Comparison of ENCODE assay signal across 10 mouse cellular contexts in genomic region chr8:126720473-126721145, GRCm38 (mm10).
DNase-seq lines count a peak whose midpoint lies in the region; ATAC-seq and TF ChIP-seq lines count a peak whose summit lies in the region.
"Had no signal": no experiment of that assay in that cellular context is flagged by ENCODE, and none has a peak within 500 bp of the region (broad histone marks: within the 10 kb centered on the region; RNA-seq: fewer than 3 reads in every experiment).

No protein-coding gene starts in this region.

- H3K4me1 ChIP-seq in embryonic facial prominence, embryonic 14.5 days (ENCODE audit: control insufficient read depth, insufficient read depth, low read length): peaks cover 12% of the 10 kb centered on the region
- peaks cover 5% of the 10 kb centered on the region; the same call in 1 of the 2 replicates for H3K4me1 ChIP-seq in embryonic facial prominence, embryonic 10.5 days
- H3K4me1 ChIP-seq in thymus, adult 2 months (replicated peaks; ENCODE audit: control insufficient read depth, insufficient read depth, low read length): peaks cover 23% of the 10 kb centered on the region
- peaks cover 0 to 5% of the 10 kb centered on the region in 2 experiments; a peak in 2 of 4 replicates for H3K4me1 ChIP-seq in liver, embryonic 14.5 days (replicated peaks; ENCODE audit: control insufficient read depth in 2 of 2, insufficient read depth in 2 of 2, low read length in 1 of 2)
- no peaks in the 10 kb centered on the region for H3K4me1 ChIP-seq in midbrain, embryonic 16.5 days (ENCODE audit: control insufficient read depth, insufficient read depth, low read length)

- no peaks in the 10 kb centered on the region for H3K36me3 ChIP-seq in embryonic facial prominence, embryonic 14.5 days (ENCODE audit: control insufficient read depth, insufficient read depth, low read length)
- no peaks in the 10 kb centered on the region for H3K36me3 ChIP-seq in embryonic facial prominence, embryonic 10.5 days (replicated peaks)
- H3K36me3 ChIP-seq in thymus, adult 2 months (ENCODE audit: control insufficient read depth, insufficient read depth, low read length): no peaks in the 10 kb centered on the region
- H3K36me3 ChIP-seq in liver, embryonic 14.5 days (replicated peaks; ENCODE audit: control insufficient read depth, insufficient read depth, low read depth): no peaks in the 10 kb centered on the region
- H3K36me3 ChIP-seq in midbrain, embryonic 16.5 days (ENCODE audit: control insufficient read depth, insufficient read depth, low read length): no peaks in the 10 kb centered on the region

- peak; percentile 47; the same call in 1 of the 2 replicates for ATAC-seq in embryonic facial prominence, embryonic 14.5 days (ENCODE audit: low read depth)
- ATAC-seq in liver, embryonic 14.5 days (ENCODE audit: insufficient read depth): peak; percentile 65
- ATAC-seq in midbrain, embryonic 16.5 days: no peak

- no peak for TF ChIP-seq CTCF in thymus, adult 2 months (IDR thresholded peaks at IDR 0.05; ENCODE audit: borderline replicate concordance, control insufficient read depth, extremely low read depth, insufficient read depth, low read length, poor library complexity)
- no peak for TF ChIP-seq CTCF in liver, embryonic 14.5 days (IDR thresholded peaks at IDR 0.05; ENCODE audit: low read depth)

- H3K9ac ChIP-seq in embryonic facial prominence, embryonic 14.5 days (ENCODE audit: low read depth, low read length): no peak overlapping the region
- no peak overlapping the region for H3K9ac ChIP-seq in liver, embryonic 14.5 days (replicated peaks)
- H3K9ac ChIP-seq in midbrain, embryonic 16.5 days (ENCODE audit: low read depth, low read length): no peak overlapping the region

- H3K9me3 ChIP-seq in embryonic facial prominence, embryonic 14.5 days (ENCODE audit: control insufficient read depth, low read length): no peaks in the 10 kb centered on the region
- H3K9me3 ChIP-seq in embryonic facial prominence, embryonic 10.5 days: no peaks in the 10 kb centered on the region
- no peaks in the 10 kb centered on the region for H3K9me3 ChIP-seq in liver, embryonic 14.5 days (ENCODE audit: control insufficient read depth, low read length)
- H3K9me3 ChIP-seq in midbrain, embryonic 16.5 days (replicated peaks; ENCODE audit: control insufficient read depth, low read length, poor library complexity, severe bottlenecking): no peaks in the 10 kb centered on the region

- peak; percentile 46 for DNase-seq in embryonic facial prominence, embryonic 14.5 days (ENCODE audit: low spot score)
- no peak for DNase-seq in embryonic facial prominence, embryonic 10.5 days (ENCODE audit: low spot score)
- DNase-seq in thymus, postnatal 0 days (ENCODE audit: low spot score): peak; percentile 7
- no peak for DNase-seq in thymus, adult 2 months
- no peak for DNase-seq in liver, embryonic 14.5 days (ENCODE audit: low read depth in 3 of 3, low spot score in 3 of 3)
- no peak for DNase-seq in thymus, postnatal 36 days
- no peak for DNase-seq in layer of hippocampus, adult 9-11 months
- DNase-seq: gastrocnemius, adult 2 months; thymus, postnatal 4 days had no signal

- peak overlapping the region; percentile 39; the same call in 1 of the 2 replicates for H3K27ac ChIP-seq in embryonic facial prominence, embryonic 14.5 days (replicated peaks; ENCODE audit: low read depth, low read length)
- H3K27ac ChIP-seq in embryonic facial prominence, embryonic 10.5 days (replicated peaks): no peak overlapping the region
- H3K27ac ChIP-seq in thymus, adult 2 months (ENCODE audit: control insufficient read depth, insufficient read depth, low read length): no peak overlapping the region
- no peak overlapping the region for H3K27ac ChIP-seq in liver, embryonic 14.5 days
- H3K27ac ChIP-seq in midbrain, embryonic 16.5 days (ENCODE audit: low read length): no peak overlapping the region
- H3K27ac ChIP-seq: gastrocnemius, adult 2 months had no signal

- H3K27me3 ChIP-seq in embryonic facial prominence, embryonic 14.5 days (replicated peaks; ENCODE audit: control insufficient read depth, insufficient read depth, low read length): no peaks in the 10 kb centered on the region
- no peaks in the 10 kb centered on the region for H3K27me3 ChIP-seq in embryonic facial prominence, embryonic 10.5 days (replicated peaks; ENCODE audit: low read depth, poor library complexity, severe bottlenecking)
- H3K27me3 ChIP-seq in thymus, adult 2 months (ENCODE audit: control insufficient read depth, insufficient read depth, low read length): no peaks in the 10 kb centered on the region
- H3K27me3 ChIP-seq in liver, embryonic 14.5 days (ENCODE audit: control insufficient read depth, insufficient read depth, low read length): no peaks in the 10 kb centered on the region
- H3K27me3 ChIP-seq in midbrain, embryonic 16.5 days (ENCODE audit: control insufficient read depth, insufficient read depth, low read depth, low read length): no peaks in the 10 kb centered on the region

- H3K4me2 ChIP-seq in embryonic facial prominence, embryonic 14.5 days (ENCODE audit: low read depth, low read length): no peak overlapping the region
- H3K4me2 ChIP-seq in liver, embryonic 14.5 days (ENCODE audit: low read depth): no peak overlapping the region
- H3K4me2 ChIP-seq in midbrain, embryonic 16.5 days (ENCODE audit: low read length): no peak overlapping the region

- TF ChIP-seq POLR2A in thymus, adult 2 months (IDR thresholded peaks at IDR 0.05; ENCODE audit: control insufficient read depth, extremely low read depth, insufficient read depth, low read length, poor library complexity): no peak

- TF ChIP-seq EP300 in liver, embryonic 14.5 days (IDR thresholded peaks at IDR 0.05; ENCODE audit: low read depth): no peak

- H3K4me3 ChIP-seq in embryonic facial prominence, embryonic 14.5 days (ENCODE audit: low read depth, low read length): no peak overlapping the region
- H3K4me3 ChIP-seq in embryonic facial prominence, embryonic 10.5 days: no peak overlapping the region
- H3K4me3 ChIP-seq in thymus, adult 2 months (ENCODE audit: control insufficient read depth, insufficient read depth, low read length): no peak overlapping the region
- H3K4me3 ChIP-seq in liver, embryonic 14.5 days (ENCODE audit: insufficient read depth in 1 of 2, low read depth in 2 of 2, low read length in 2 of 2): no peak overlapping the region
- no peak overlapping the region for H3K4me3 ChIP-seq in midbrain, embryonic 16.5 days (ENCODE audit: low read depth, low read length)
- H3K4me3 ChIP-seq: gastrocnemius, adult 2 months had no signal

- WGBS in embryonic facial prominence, embryonic 14.5 days: 85% methylated on average over 4 of the region's 4 CpGs
- 93% methylated on average over 4 of the region's 4 CpGs for WGBS in embryonic facial prominence, embryonic 10.5 days
- 85% methylated on average over 4 of the region's 4 CpGs for WGBS in thymus, adult 2 months
- 59% methylated on average over 4 of the region's 4 CpGs for WGBS in liver, embryonic 14.5 days (ENCODE audit: insufficient replicate concordance)
- WGBS in midbrain, embryonic 16.5 days: 86% methylated on average over 4 of the region's 4 CpGs

Comparison
In these comparisons a context has a peak if more than half of its experiments do, and no peak if none do; other contexts are left out.
1. DNase-seq: peak in embryonic facial prominence, embryonic 14.5 days (single experiment) and thymus, postnatal 0 days (single experiment); none in embryonic facial prominence, embryonic 10.5 days (single experiment), thymus, adult 2 months (single experiment), liver, embryonic 14.5 days (0 of 3), thymus, postnatal 36 days (0 of 2) and layer of hippocampus, adult 9-11 months (single experiment).